Mouse (Mus musculus) liver, embryonic 15.5 days (tissue): ENCODE results near the gene Aatf. TPM values are rescaled to one million over a fixed set of nuclear protein-coding genes. Genes with fewer than 3 reads are reported as not detected.

Experiments used
- ATAC-seq: fragments of 200-750 bp; cut with Nextera tagmentation; 2 replicates; pipeline ENCODE4 v1.8.0; 2017; ENCODE audit warnings: moderate number of reproducible peaks, mild to moderate bottlenecking, moderate library complexity; ENCODE audit not compliant: insufficient read depth
- H3K27ac ChIP-seq: fragments of 300-500 bp; sonication (generic); replicated peaks from 2 replicates; pipeline ENCODE4 v1.5.1; 2015; ENCODE audit warnings: mild to moderate bottlenecking, inconsistent platforms
- H3K27me3 ChIP-seq: fragments of 300-500 bp; sonication (generic); 2 replicates; pipeline ENCODE4 v1.6.1; 2015; ENCODE audit warnings: mild to moderate bottlenecking, inconsistent platforms
- H3K36me3 ChIP-seq: fragments of 300-500 bp; sonication (generic); replicated peaks from 2 replicates; pipeline ENCODE4 v1.6.1; 2015; ENCODE audit warnings: moderate library complexity, mild to moderate bottlenecking, inconsistent platforms
- H3K4me1 ChIP-seq: fragments of 300-500 bp; sonication (generic); replicated peaks from 2 replicates; pipeline ENCODE4 v1.6.1; 2015; ENCODE audit warnings: inconsistent platforms
- H3K4me2 ChIP-seq: fragments of 300-500 bp; sonication (generic); 2 replicates; pipeline ENCODE4 v1.6.1; 2015; ENCODE audit warnings: moderate library complexity, mild to moderate bottlenecking, inconsistent platforms
- H3K4me3 ChIP-seq: fragments of 300-500 bp; sonication (generic); replicated peaks from 2 replicates; pipeline ENCODE4 v1.5.1; 2015; ENCODE audit warnings: mild to moderate bottlenecking, inconsistent platforms
- H3K9ac ChIP-seq: fragments of 300-500 bp; sonication (generic); 2 replicates; pipeline ENCODE4 v1.6.1; 2015; ENCODE audit warnings: moderate library complexity, mild to moderate bottlenecking, inconsistent platforms
- H3K9me3 ChIP-seq: fragments of 300-500 bp; sonication (generic); replicated peaks from 2 replicates; pipeline ENCODE4 v1.6.1; 2016; ENCODE audit warnings: inconsistent platforms
- WGBS: fragments of 180-500 bp; shearing (Covaris S2); methylation state at CpG from one replicate; pipeline ENCODE4 v1.1.7; 2015; ENCODE audit warnings: mixed read lengths; ENCODE audit not compliant: insufficient replicate concordance; 5-methylcytosine and 5-hydroxymethylcytosine counted together
- polyA plus RNA-seq: library from polyadenylated mRNA; unstranded; fragments of >200 nt; fragmentation: Nextera tagmentation; extraction: Ambion mirVana; gene quantifications from 2 replicates; pipeline ENCODE4 v1.2.1, GENCODE M21; 2015

Aatf gene
- polyA plus RNA-seq, 1 experiment from 2014 or later: 25.1 TPM

- Histone ChIP-seq H3K27ac (no peak overlapping the region), H3K27me3 (peaks cover 97% of the 10 kb centered on the region), H3K4me3 (no peak overlapping the region), H3K36me3 (no peaks in the 10 kb centered on the region), H3K9ac (no peak overlapping the region), H3K9me3 (no peaks in the 10 kb centered on the region), H3K4me2 (no peak overlapping the region), H3K4me1 (peaks cover 27% of the 10 kb centered on the region)
- WGBS: 8% methylated on average over 31 of the region's 31 CpGs
- no peak for ATAC-seq
Observed at GRCm38 (mm10) chr11:84520269-84521070, 7.1 kb upstream of the Aatf start.

- Histone ChIP-seq H3K9me3 (no peaks in the 10 kb centered on the region), H3K27ac (no peak overlapping the region), H3K36me3 (no peaks in the 10 kb centered on the region), H3K4me3 (no peak overlapping the region), H3K4me2 (no peak overlapping the region), H3K27me3 (peaks cover 97% of the 10 kb centered on the region), H3K9ac (no peak overlapping the region), H3K4me1 (peaks cover 20% of the 10 kb centered on the region)
- ATAC-seq: no peak
- WGBS: 17% methylated on average over 34 of the region's 34 CpGs
Observed at GRCm38 (mm10) chr11:84519576-84520268, 6.4 kb upstream of the Aatf start.

- no peaks in the 10 kb centered on the region for H3K36me3 ChIP-seq
- H3K4me2 ChIP-seq: no peak overlapping the region
- no peaks in the 10 kb centered on the region for H3K9me3 ChIP-seq
- H3K27me3 ChIP-seq: peaks cover 97% of the 10 kb centered on the region
- no peak overlapping the region for H3K4me3 ChIP-seq
- no peak for ATAC-seq
- WGBS: 31% methylated on average over 12 of the region's 12 CpGs
- no peak overlapping the region for H3K27ac ChIP-seq
- no peak overlapping the region for H3K9ac ChIP-seq
- H3K4me1 ChIP-seq: peaks cover 17% of the 10 kb centered on the region
Observed at GRCm38 (mm10) chr11:84519036-84519435, 5.7 kb upstream of the Aatf start.

GRCm38 (mm10) chr11:84518261-84518660 is 4.9 kb upstream of the Aatf start:
- Histone ChIP-seq H3K4me3 (no peak overlapping the region), H3K4me2 (no peak overlapping the region), H3K9me3 (no peaks in the 10 kb centered on the region), H3K27me3 (peaks cover 90% of the 10 kb centered on the region), H3K27ac (no peak overlapping the region), H3K4me1 (peaks cover 15% of the 10 kb centered on the region), H3K9ac (no peak overlapping the region), H3K36me3 (no peaks in the 10 kb centered on the region)
- WGBS: 51% methylated on average over 5 of the region's 5 CpGs
- no peak for ATAC-seq

GRCm38 (mm10) chr11:84517431-84517830 is 4.1 kb upstream of the Aatf start:
- WGBS: 20% methylated on average over 2 of the region's 2 CpGs
- no peaks in the 10 kb centered on the region for H3K36me3 ChIP-seq
- ATAC-seq: no peak

GRCm38 (mm10) chr11:84516501-84517240 is 3.3 kb upstream of the Aatf start:
- no peaks in the 10 kb centered on the region for H3K9me3 ChIP-seq
- no peak overlapping the region for H3K4me3 ChIP-seq
- H3K36me3 ChIP-seq: no peaks in the 10 kb centered on the region
- H3K4me1 ChIP-seq: peaks cover 23% of the 10 kb centered on the region
- WGBS: 7% methylated on average over 14 of the region's 14 CpGs
- H3K27ac ChIP-seq: no peak overlapping the region
- no peak for ATAC-seq
- H3K27me3 ChIP-seq: peaks cover 74% of the 10 kb centered on the region
- no peak overlapping the region for H3K9ac ChIP-seq
- H3K4me2 ChIP-seq: no peak overlapping the region

More at GRCm38 (mm10) chr11:84517431-84517830, 4.1 kb upstream of the Aatf start:
- H3K4me3 ChIP-seq: no peak overlapping the region
- H3K27me3 ChIP-seq: peaks cover 82% of the 10 kb centered on the region
- H3K9ac ChIP-seq: no peak overlapping the region
- no peak overlapping the region for H3K27ac ChIP-seq
- H3K4me2 ChIP-seq: no peak overlapping the region
- H3K9me3 ChIP-seq: no peaks in the 10 kb centered on the region
- peaks cover 15% of the 10 kb centered on the region for H3K4me1 ChIP-seq

DNA sequence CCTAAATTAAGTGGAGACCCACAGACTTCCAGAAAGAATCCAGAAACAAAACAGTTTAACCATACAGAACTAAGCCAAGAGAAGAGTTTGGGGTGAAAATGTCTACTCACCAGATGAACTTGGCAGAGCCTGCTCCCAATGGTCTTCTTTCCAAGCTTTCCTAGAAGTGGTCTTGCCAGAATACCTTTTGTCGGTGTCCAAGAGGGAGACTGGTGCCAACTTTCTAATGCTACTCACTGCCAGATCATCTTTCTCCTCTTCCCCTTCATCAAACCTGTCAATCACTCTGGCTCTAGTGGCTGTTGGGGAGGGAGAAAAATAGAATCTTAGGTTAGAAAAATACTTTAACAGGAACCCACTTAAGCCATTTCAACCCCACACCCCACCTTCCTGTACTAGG is 1.3 kb downstream of the Aatf start:
- Histone ChIP-seq H3K27ac (no peak overlapping the region), H3K4me2 (peak overlapping the region; percentile 98), H3K9me3 (no peaks in the 10 kb centered on the region), H3K9ac (0 out of 2 replicates have a peak overlapping the region, but pooled peaks have one; percentile 84), H3K4me3 (peak overlapping the region; percentile 89), H3K4me1 (peaks cover 23% of the 10 kb centered on the region), H3K27me3 (peaks cover 30% of the 10 kb centered on the region), H3K36me3 (peaks cover 35% of the 10 kb centered on the region)
- 86% methylated on average over 1 of the region's 1 CpGs for WGBS
- ATAC-seq: no peak

DNA sequence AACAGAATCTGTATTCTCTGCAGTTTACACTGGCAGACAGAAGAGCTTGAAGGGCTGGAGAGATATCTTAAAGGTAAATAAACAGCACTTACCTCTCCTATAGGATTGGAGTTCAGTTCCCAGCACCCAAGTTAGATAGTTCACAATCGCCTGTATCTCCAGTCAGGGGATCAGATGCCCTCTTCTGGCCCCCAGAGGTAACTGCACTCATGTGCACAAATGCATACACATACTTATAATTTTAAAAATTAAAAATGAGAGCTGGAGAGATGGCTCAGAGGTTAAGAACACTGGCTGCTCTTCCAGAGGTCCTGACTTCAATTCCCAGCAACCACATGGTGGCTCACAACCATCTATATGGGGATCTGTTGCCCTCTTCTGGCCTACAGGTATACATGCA is 9.0 kb downstream of the Aatf start:
- Histone ChIP-seq H3K4me2 (no peak overlapping the region), H3K27me3 (no peaks in the 10 kb centered on the region), H3K9ac (no peak overlapping the region), H3K4me1 (no peaks in the 10 kb centered on the region), H3K36me3 (peaks cover 47% of the 10 kb centered on the region), H3K9me3 (no peaks in the 10 kb centered on the region), H3K27ac (no peak overlapping the region), H3K4me3 (no peak overlapping the region)
- no peak for ATAC-seq
- 91% methylated on average over 1 of the region's 1 CpGs for WGBS

- Histone ChIP-seq H3K9ac (no peak overlapping the region), H3K4me3 (no peak overlapping the region), H3K9me3 (no peaks in the 10 kb centered on the region), H3K36me3 (peaks cover 23% of the 10 kb centered on the region), H3K27me3 (no peaks in the 10 kb centered on the region), H3K4me1 (no peaks in the 10 kb centered on the region), H3K27ac (no peak overlapping the region), H3K4me2 (no peak overlapping the region)
- 68% methylated on average over 2 of the region's 2 CpGs for WGBS
- ATAC-seq: no peak
Observed at GRCm38 (mm10) chr11:84497944-84498343, 15.4 kb downstream of the Aatf start.

DNA sequence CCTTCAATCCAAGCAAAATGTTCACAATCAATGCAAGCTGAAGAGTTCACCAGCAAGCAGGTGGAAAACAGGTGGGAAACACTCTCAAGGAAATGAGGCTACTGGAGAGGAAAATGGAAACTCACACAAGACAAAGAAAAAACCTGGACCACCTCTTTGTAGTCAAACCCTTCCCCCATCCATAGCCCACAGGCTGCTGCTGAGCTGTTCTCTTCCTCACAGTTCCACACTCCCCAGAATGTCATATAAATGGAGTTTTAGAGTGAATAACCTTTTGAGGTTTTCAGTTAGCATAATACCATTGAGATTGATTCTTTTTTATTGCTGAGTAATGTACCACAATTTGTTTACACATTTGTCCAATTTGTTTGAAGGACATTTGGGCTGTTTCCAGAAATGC is 16.4 kb downstream of the Aatf start:
- no peak overlapping the region for H3K4me2 ChIP-seq

DNA sequence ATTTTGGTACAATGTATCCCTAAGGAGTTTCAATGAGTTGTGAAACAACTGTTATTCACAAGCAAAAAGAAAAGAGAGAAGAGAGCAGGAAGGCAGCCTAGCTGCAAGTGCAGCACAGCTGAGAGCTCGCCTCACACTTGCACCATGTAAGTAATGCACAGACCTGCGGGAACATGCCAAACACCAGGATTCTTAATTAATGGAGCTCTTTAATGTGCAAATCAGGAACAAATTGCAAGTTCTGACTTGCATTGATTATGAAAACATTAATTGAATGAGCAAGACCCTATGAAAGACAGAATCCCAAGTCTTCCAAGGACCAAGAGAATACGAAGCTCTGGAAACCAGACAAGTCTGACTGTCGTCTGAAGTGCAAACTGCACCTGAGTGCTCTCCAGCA is 17.5 kb downstream of the Aatf start:
- Histone ChIP-seq H3K4me1 (no peaks in the 10 kb centered on the region), H3K4me3 (no peak overlapping the region), H3K27ac (no peak overlapping the region), H3K9me3 (no peaks in the 10 kb centered on the region), H3K36me3 (peaks cover 31% of the 10 kb centered on the region), H3K4me2 (no peak overlapping the region), H3K9ac (no peak overlapping the region), H3K27me3 (no peaks in the 10 kb centered on the region)
- 69% methylated on average over 4 of the region's 4 CpGs for WGBS
- no peak for ATAC-seq

More for the DNA sequence above, 16.4 kb downstream of the Aatf start:
- Histone ChIP-seq H3K9me3 (no peaks in the 10 kb centered on the region), H3K4me1 (no peaks in the 10 kb centered on the region), H3K36me3 (peaks cover 25% of the 10 kb centered on the region), H3K4me3 (no peak overlapping the region), H3K9ac (no peak overlapping the region), H3K27me3 (no peaks in the 10 kb centered on the region), H3K27ac (no peak overlapping the region)
- no peak for ATAC-seq
